In the genomic region with DNA sequence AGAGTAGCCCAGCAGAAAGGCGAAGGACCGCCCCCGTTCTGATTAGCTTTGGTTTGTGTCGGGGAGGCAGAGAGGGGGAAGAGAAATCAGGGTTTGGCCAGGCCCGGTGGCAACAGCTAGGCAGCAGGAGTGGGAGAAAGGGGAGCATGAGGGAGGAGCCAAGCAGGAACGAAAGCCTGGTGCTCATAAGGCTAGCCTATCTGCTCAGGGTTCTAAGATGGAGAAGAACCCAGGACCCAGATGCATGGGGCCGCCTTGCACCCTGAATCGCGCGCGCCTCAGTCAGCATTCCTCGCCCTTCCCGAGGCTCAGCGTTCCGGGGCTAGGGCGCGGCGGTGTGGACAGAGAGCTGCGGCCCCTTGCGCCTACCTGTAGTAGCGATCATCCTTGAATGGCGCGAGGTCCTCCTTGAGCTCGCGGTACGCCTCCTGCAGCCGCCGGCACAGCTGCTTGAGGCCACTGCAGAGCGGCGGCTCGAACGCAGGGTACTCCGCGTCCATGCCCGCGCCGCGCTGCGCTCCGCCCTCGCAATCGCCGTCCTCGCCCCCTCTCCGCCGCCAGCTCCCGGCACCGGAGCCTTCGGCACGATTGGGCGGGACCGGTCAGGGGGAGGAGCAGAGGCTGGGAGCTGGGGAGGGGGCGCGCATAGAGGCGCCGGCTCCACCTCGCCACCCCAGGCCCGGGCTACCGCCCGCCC, we compare ENCODE assay signal across 8 mouse cellular contexts. TPM values are rescaled to one million over a fixed set of nuclear protein-coding genes. Genes with fewer than 3 reads are reported as not detected.
A peak's percentile ranks its signal among the peaks of the same experiment; 100 is the strongest.
DNase-seq lines count a peak whose midpoint lies in the region; ATAC-seq and TF ChIP-seq lines count a peak whose summit lies in the region.
"Not testable (repeated sequence)": the region's sequence is repeated elsewhere in the genome, so short reads cannot be mapped to it uniquely, and the experiment has no call there.

No protein-coding gene starts in this region.

- H3K4me3 ChIP-seq in ES-Bruce4 (ENCODE audit: low read depth, low read length): peak overlapping the region; percentile 50
- not testable (repeated sequence) for H3K4me3 ChIP-seq in embryonic facial prominence, embryonic 12.5 days; forebrain, embryonic 14.5 days (ENCODE audit: low read depth, low read length); intestine, embryonic 15.5 days (replicated peaks); limb, embryonic 12.5 days (replicated peaks)
- H3K4me3 ChIP-seq in hindbrain, embryonic 12.5 days: peak overlapping the region; percentile 12; the same call in 1 of the 2 replicates
- peak overlapping the region; percentile 24 for H3K4me3 ChIP-seq in midbrain, embryonic 14.5 days (replicated peaks; ENCODE audit: low read depth, low read length)
- peak overlapping the region; percentile 38 for H3K4me3 ChIP-seq in neural tube, embryonic 15.5 days (replicated peaks)

- DNase-seq in forebrain, embryonic 14.5 days (ENCODE audit: low spot score); midbrain, embryonic 14.5 days: not testable (repeated sequence)

- not testable (repeated sequence) for H3K9me3 ChIP-seq in ES-Bruce4 (replicated peaks; ENCODE audit: control insufficient read depth, insufficient read depth, low read length, poor library complexity, severe bottlenecking); embryonic facial prominence, embryonic 12.5 days; forebrain, embryonic 14.5 days (replicated peaks; ENCODE audit: control insufficient read depth, low read length); hindbrain, embryonic 12.5 days (replicated peaks); intestine, embryonic 15.5 days; limb, embryonic 12.5 days; midbrain, embryonic 14.5 days (ENCODE audit: control insufficient read depth, low read length); neural tube, embryonic 15.5 days (replicated peaks)

- not testable (repeated sequence) for H3K4me2 ChIP-seq in embryonic facial prominence, embryonic 12.5 days (replicated peaks); forebrain, embryonic 14.5 days (ENCODE audit: low read length); intestine, embryonic 15.5 days (replicated peaks); limb, embryonic 12.5 days
- H3K4me2 ChIP-seq in hindbrain, embryonic 12.5 days (replicated peaks): peak overlapping the region; percentile 26
- H3K4me2 ChIP-seq in midbrain, embryonic 14.5 days (ENCODE audit: low read length): peak overlapping the region; percentile 41
- peak overlapping the region; percentile 48 for H3K4me2 ChIP-seq in neural tube, embryonic 15.5 days

- H3K36me3 ChIP-seq in ES-Bruce4 (ENCODE audit: control insufficient read depth, insufficient read depth, low read length, poor library complexity, severe bottlenecking); embryonic facial prominence, embryonic 12.5 days; forebrain, embryonic 14.5 days (ENCODE audit: control insufficient read depth, insufficient read depth, low read length); hindbrain, embryonic 12.5 days; intestine, embryonic 15.5 days; limb, embryonic 12.5 days; midbrain, embryonic 14.5 days (ENCODE audit: control insufficient read depth, insufficient read depth, low read length); neural tube, embryonic 15.5 days: not testable (repeated sequence)

- not testable (repeated sequence) for TF ChIP-seq CTCF in ES-Bruce4 (IDR thresholded peaks at IDR 0.05; ENCODE audit: low read depth, low read length)

- H3K27ac ChIP-seq in ES-Bruce4 (ENCODE audit: insufficient read depth, low read length); embryonic facial prominence, embryonic 12.5 days; forebrain, embryonic 14.5 days (ENCODE audit: low read depth, low read length); hindbrain, embryonic 12.5 days; intestine, embryonic 15.5 days; limb, embryonic 12.5 days; midbrain, embryonic 14.5 days (replicated peaks; ENCODE audit: low read depth, low read length): not testable (repeated sequence)
- peak overlapping the region; percentile 41; the same call in 1 of the 2 replicates for H3K27ac ChIP-seq in neural tube, embryonic 15.5 days (replicated peaks)

- not testable (repeated sequence) for TF ChIP-seq EP300 in ES-Bruce4 (IDR thresholded peaks at IDR 0.05; ENCODE audit: insufficient read depth, low read depth, low read length)

- TF ChIP-seq POLR2A in ES-Bruce4 (IDR thresholded peaks at IDR 0.05; ENCODE audit: insufficient read depth, low read length): not testable (repeated sequence)

- H3K4me1 ChIP-seq in ES-Bruce4 (ENCODE audit: control insufficient read depth, insufficient read depth, low read length); embryonic facial prominence, embryonic 12.5 days; forebrain, embryonic 14.5 days (ENCODE audit: control insufficient read depth, insufficient read depth, low read length); hindbrain, embryonic 12.5 days; intestine, embryonic 15.5 days (replicated peaks); limb, embryonic 12.5 days (replicated peaks); midbrain, embryonic 14.5 days (ENCODE audit: control insufficient read depth, insufficient read depth, low read length); neural tube, embryonic 15.5 days: not testable (repeated sequence)

- H3K9ac ChIP-seq in ES-Bruce4 (ENCODE audit: low read depth, poor library complexity, severe bottlenecking); embryonic facial prominence, embryonic 12.5 days; forebrain, embryonic 14.5 days (ENCODE audit: low read length); hindbrain, embryonic 12.5 days; intestine, embryonic 15.5 days; limb, embryonic 12.5 days (replicated peaks); midbrain, embryonic 14.5 days (replicated peaks; ENCODE audit: low read length); neural tube, embryonic 15.5 days (replicated peaks): not testable (repeated sequence)

- not testable (repeated sequence) for H3K27me3 ChIP-seq in ES-Bruce4 (ENCODE audit: control insufficient read depth, insufficient read depth, low read length, poor library complexity, severe bottlenecking); embryonic facial prominence, embryonic 12.5 days; forebrain, embryonic 14.5 days (replicated peaks; ENCODE audit: control insufficient read depth, insufficient read depth, low read length); hindbrain, embryonic 12.5 days; intestine, embryonic 15.5 days (replicated peaks); limb, embryonic 12.5 days; midbrain, embryonic 14.5 days (ENCODE audit: control insufficient read depth, insufficient read depth, low read length); neural tube, embryonic 15.5 days (replicated peaks)

- peak; percentile 59; the same call in 1 of the 2 replicates for ATAC-seq in embryonic facial prominence, embryonic 12.5 days (ENCODE audit: insufficient number of reproducible peaks, insufficient read depth, low FRiP score, low TSS enrichment)
- peak; percentile 56 for ATAC-seq in forebrain, embryonic 14.5 days
- peak; percentile 42 for ATAC-seq in hindbrain, embryonic 12.5 days (ENCODE audit: low FRiP score)
- peak; percentile 8; the same call in 1 of the 2 replicates for ATAC-seq in intestine, embryonic 15.5 days
- ATAC-seq in limb, embryonic 12.5 days (ENCODE audit: insufficient number of reproducible peaks, insufficient read depth, low FRiP score, low TSS enrichment, low read depth): peak; percentile 48; the same call in 1 of the 2 replicates
- peak; percentile 47 for ATAC-seq in midbrain, embryonic 14.5 days (ENCODE audit: low FRiP score, low TSS enrichment)
- ATAC-seq in neural tube, embryonic 15.5 days (ENCODE audit: low FRiP score): peak; percentile 88

- 2% methylated on average over 6 of the region's 60 CpGs for WGBS in embryonic facial prominence, embryonic 12.5 days
- 4% methylated on average over 4 of the region's 60 CpGs for WGBS in forebrain, embryonic 14.5 days
- WGBS in hindbrain, embryonic 12.5 days: 3% methylated on average over 6 of the region's 60 CpGs
- WGBS in intestine, embryonic 15.5 days: 2% methylated on average over 11 of the region's 60 CpGs
- WGBS in limb, embryonic 12.5 days: 2% methylated on average over 15 of the region's 60 CpGs
- WGBS in midbrain, embryonic 14.5 days: 2% methylated on average over 7 of the region's 60 CpGs
- WGBS in neural tube, embryonic 15.5 days: 2% methylated on average over 6 of the region's 60 CpGs

RNA-seq across cellular contexts. Expression of a gene that starts 3.9 kb away (rescaled TPM):
- polyA plus RNA-seq in ES-Bruce4 (2011; ENCODE audit: insufficient read depth, insufficient read length, low read depth, missing spikeins): 4.9 and 5.9 TPM in 2 replicates
- polyA plus RNA-seq in embryonic facial prominence, embryonic 12.5 days (2016; fragmentation: Nextera tagmentation; extraction: Ambion mirVana): 21.8 and 23.5 TPM in 2 replicates
- polyA plus RNA-seq in forebrain, embryonic 14.5 days (2014; fragmentation: Nextera tagmentation; extraction: Ambion mirVana): 39.4 and 40.7 TPM in 2 replicates
- 35.5 and 39.7 TPM in 2 replicates for polyA plus RNA-seq in hindbrain, embryonic 12.5 days (2016; fragmentation: Nextera tagmentation; extraction: Ambion mirVana)
- polyA plus RNA-seq in intestine, embryonic 15.5 days (2015; fragmentation: Nextera tagmentation; extraction: Ambion mirVana): 15.6 and 16.5 TPM in 2 replicates
- 22.1 and 24.3 TPM in 2 replicates for polyA plus RNA-seq in limb, embryonic 12.5 days (2016; fragmentation: Nextera tagmentation; extraction: Ambion mirVana)
- 52.6 and 52.9 TPM in 2 replicates for polyA plus RNA-seq in midbrain, embryonic 14.5 days (2014; fragmentation: Nextera tagmentation; extraction: Ambion mirVana)
- 47.5 and 54.2 TPM in 2 replicates for polyA plus RNA-seq in neural tube, embryonic 15.5 days (2015; fragmentation: Nextera tagmentation; extraction: Ambion mirVana)

Comparison
In these comparisons a context has a peak if more than half of its experiments do, and no peak if none do; other contexts are left out.
1. ATAC-seq: peak in every context shown above with its lines; median percentile 88 in neural tube, embryonic 15.5 days; 59 in embryonic facial prominence, embryonic 12.5 days; 56 in forebrain, embryonic 14.5 days; 48 in limb, embryonic 12.5 days; 47 in midbrain, embryonic 14.5 days; 42 in hindbrain, embryonic 12.5 days; 8 in intestine, embryonic 15.5 days.